Mouse (Mus musculus): Measurements from ENCODE around the gene Hoxb6.

GRCm38 (mm10) chr11:96344878-96345159 lies 52.5 kb downstream of the Hoxb6 start:
- TF ChIP-seq CTCF (conservative IDR thresholded peaks at IDR 0.05; ENCODE audit: insufficient read depth, insufficient read length, low read depth, low read length) (no peak), POLR2A (IDR thresholded peaks at IDR 0.05; ENCODE audit: low read depth, low read length) (no peak)

Data from kidney, adult 2 months (tissue).